Mouse (Mus musculus) olfactory bulb, adult 2 months (tissue): ENCODE data around the gene Eloa. TPM values are rescaled to one million over a fixed set of nuclear protein-coding genes. Genes with fewer than 3 reads are reported as not detected.
A peak's percentile ranks its signal among the peaks of the same experiment; 100 is the strongest.

ENCODE experiments used
- H3K27ac ChIP-seq: fragments of 200-500 bp; 2 replicates; pipeline ENCODE4 v1.5.1; 2012; ENCODE audit warnings: low read depth, low read length; ENCODE audit not compliant: insufficient read depth
- H3K4me1 ChIP-seq: fragments of 200-500 bp; 2 replicates; pipeline ENCODE4 v1.6.1; 2012; ENCODE audit warnings: low read length; ENCODE audit not compliant: control insufficient read depth, insufficient read depth
- H3K4me3 ChIP-seq: fragments of 200-500 bp; 2 replicates; pipeline ENCODE4 v1.5.1; 2012; ENCODE audit warnings: mild to moderate bottlenecking, low read depth, low read length, moderate library complexity; ENCODE audit not compliant: insufficient read depth
- CTCF ChIP-seq: fragments of 200-500 bp; IDR thresholded peaks from 2 replicates; pipeline ENCODE4 v1.5.1; 2012; ENCODE audit warnings: low read depth, mild to moderate bottlenecking, low read length, moderate library complexity; ENCODE audit not compliant: insufficient read depth
- POLR2A ChIP-seq: fragments of 200-500 bp; IDR thresholded peaks from 2 replicates; pipeline ENCODE4 v1.6.1; 2012; ENCODE audit warnings: mild to moderate bottlenecking, low read depth, low read length, moderate library complexity; ENCODE audit not compliant: insufficient read depth
- WGBS: fragments of 180-500 bp; shearing (Covaris S2); methylation state at CpG from one replicate; pipeline ENCODE4 v1.1.7; 2018; 5-methylcytosine and 5-hydroxymethylcytosine counted together
- polyA plus RNA-seq: library from polyadenylated mRNA; stranded (reverse); fragments of >200 nt; gene quantifications from 2 replicates; pipeline ENCODE4 v1.2.4, GENCODE M21; 2012; ENCODE audit warnings: low replicate concordance; ENCODE audit not compliant: missing spikeins, insufficient read depth, insufficient read length

The Eloa gene
- polyA plus RNA-seq, 1 experiment: not detected

- 79% methylated on average over 9 of the region's 9 CpGs for WGBS
- no peak overlapping the region for H3K4me3 ChIP-seq
- TF ChIP-seq CTCF (no peak), POLR2A (no peak)
- H3K4me1 ChIP-seq: peaks cover 18% of the 10 kb centered on the region
- H3K27ac ChIP-seq: no peak overlapping the region
These were observed 56.5 kb downstream of the Eloa start for GRCm38 (mm10) chr4:135965113-135965512.

DNA sequence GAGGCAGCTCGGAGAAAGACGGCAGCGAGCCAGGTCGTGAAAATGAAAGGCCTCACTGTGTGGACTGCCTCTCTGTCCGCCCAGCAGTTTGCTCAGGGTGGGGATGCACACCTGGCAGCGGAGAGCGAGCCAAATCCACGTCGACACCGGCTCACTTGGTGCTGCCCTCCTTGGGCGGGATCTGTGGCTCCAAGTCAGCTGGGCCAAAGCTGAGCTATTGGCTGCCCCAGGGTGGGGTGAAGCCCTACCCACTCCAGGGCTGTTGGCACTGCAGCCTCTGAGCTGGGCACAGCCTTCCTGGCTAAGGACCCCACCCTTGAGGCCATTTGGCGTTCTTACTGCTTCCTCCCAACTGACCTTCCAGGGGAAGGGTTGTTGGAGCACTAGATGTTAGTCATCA lies 57.1 kb downstream of the Eloa start:
- WGBS: 2% methylated on average over 12 of the region's 12 CpGs
- Histone ChIP-seq H3K4me1 (peaks cover 14% of the 10 kb centered on the region), H3K27ac (0 out of 2 replicates have a peak overlapping the region, but pooled peaks have one; percentile 65), H3K4me3 (peak overlapping the region; percentile 82)
- TF ChIP-seq CTCF: no peak; the same call in 1 of the 2 replicates
- no peak for TF ChIP-seq POLR2A

DNA sequence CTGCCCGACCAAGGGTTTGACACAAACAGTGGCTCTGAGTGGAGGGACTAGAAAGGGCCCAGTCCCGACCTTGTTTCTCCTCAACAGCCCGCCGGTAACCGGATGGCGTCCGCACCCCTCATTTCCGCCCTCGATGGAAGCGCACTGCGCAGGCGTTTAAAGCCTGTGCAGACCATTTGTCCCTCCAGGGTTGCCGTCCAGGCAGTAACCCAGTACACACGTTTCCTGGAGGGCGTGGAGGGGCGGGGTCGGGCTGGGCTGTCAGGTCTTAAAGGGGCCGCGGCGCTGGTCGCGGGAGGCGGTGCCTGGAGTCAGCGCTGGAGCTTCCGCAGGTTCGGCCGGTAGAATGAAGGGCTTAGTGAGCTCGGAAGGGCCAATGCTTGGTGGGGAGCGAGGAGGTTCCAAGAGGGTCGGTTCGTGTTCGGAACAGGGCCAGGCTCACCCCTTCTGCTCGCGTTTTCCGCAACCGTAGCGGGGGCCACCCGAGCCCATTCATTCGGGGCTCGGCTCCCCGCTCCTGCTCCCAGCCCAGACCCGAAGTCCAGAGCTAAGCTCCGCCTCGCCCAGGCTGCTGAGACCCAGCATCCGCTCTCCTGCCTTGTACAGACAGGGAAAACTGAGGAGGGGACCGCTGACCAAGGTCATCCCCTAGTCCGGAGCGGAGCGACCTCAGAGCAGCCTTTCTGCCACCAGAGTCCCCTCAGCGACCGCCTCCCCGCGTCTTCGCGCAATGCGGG lies 57.9 kb downstream of the Eloa start, which contains the start of gene Gale:
Gene Gale (plus strand): TSS at position 271 of the 737 bp plus-strand sequence.
- Histone ChIP-seq H3K4me1 (peaks cover 14% of the 10 kb centered on the region), H3K4me3 (peak within 1 kb of the TSS; percentile 82), H3K27ac (peak within 1 kb of the TSS; percentile 90)
- TF ChIP-seq POLR2A (peak; percentile 88), CTCF (no peak)
- WGBS: under 1% methylated on average over 56 of the region's 56 CpGs

DNA sequence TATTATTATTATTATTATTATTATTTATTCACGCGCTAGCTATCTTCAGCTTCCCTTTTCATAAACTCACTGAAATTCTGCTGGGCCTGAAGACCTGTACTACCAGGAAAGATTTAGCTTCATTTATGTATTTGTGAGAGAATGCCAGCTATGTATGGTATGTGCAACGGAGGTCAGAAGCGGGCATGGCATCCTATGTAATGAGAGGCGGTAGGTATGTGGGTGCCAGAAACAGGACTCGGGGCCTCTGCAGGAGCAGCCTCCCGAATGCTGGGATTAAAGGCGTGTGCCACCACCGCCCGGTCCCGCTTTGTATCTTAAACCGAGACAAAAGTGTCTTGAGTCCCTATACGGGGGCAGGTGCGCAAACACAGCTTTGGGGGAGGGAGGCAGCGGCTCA lies 58.6 kb downstream of the Eloa start:
- TF ChIP-seq POLR2A: no peak
- TF ChIP-seq CTCF: no peak
- H3K4me1 ChIP-seq: peaks cover 14% of the 10 kb centered on the region
- H3K27ac ChIP-seq: peak overlapping the region; percentile 90
- H3K4me3 ChIP-seq: peak overlapping the region; percentile 82
- WGBS: 5% methylated on average over 15 of the region's 15 CpGs

GRCm38 (mm10) chr4:135962198-135962597 lies 59.4 kb downstream of the Eloa start:
- Histone ChIP-seq H3K4me1 (peaks cover 14% of the 10 kb centered on the region), H3K27ac (no peak overlapping the region), H3K4me3 (no peak overlapping the region)
- no peak for TF ChIP-seq CTCF
- WGBS: 86% methylated on average over 7 of the region's 7 CpGs

DNA sequence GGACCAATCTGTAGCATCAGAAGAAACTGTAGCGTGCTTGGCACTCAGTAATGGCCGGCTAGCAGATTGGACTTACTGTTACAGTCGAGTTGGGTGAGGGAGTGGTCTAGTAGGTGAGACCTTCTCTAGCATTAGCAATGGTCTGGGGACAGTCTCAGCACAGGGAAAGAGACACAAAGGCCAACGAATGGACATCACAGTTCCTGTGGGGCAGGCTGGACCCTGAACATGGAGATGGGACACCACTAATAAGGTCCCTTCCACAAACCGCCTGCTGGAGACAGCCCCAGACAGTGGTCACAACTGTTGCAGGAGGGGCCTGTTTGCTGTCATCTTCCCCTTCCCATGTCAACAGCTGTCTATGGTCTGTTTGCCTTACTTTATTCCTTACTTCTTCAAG lies 59.9 kb downstream of the Eloa start:
- Histone ChIP-seq H3K4me3 (no peak overlapping the region), H3K4me1 (peaks cover 14% of the 10 kb centered on the region), H3K27ac (no peak overlapping the region)
- 94% methylated on average over 5 of the region's 5 CpGs for WGBS
- no peak for TF ChIP-seq CTCF
- TF ChIP-seq POLR2A: no peak

DNA sequence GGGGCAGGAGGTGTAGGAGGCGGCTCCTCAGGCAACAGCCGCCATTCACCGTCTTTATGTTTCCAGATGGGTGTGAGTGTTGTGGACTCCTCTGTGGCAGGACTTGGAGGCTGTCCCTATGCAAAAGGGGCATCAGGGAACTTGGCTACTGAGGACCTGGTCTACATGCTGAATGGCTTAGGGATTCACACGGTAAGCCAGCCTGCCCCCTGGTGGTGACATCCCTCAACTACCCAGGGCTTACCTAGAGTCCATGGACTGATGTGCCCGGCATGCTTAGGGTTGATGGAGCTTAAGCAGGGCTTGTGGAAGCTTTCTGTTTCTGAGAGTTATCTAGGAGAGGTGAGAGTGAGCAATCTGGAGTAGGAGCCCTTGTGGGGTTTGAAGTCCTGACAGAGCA lies 60.8 kb downstream of the Eloa start:
- 24% methylated on average over 5 of the region's 5 CpGs for whole genome bisulfite sequencing
- H3K4me3 ChIP-seq: no peak overlapping the region
- H3K27ac ChIP-seq: no peak overlapping the region
- peaks cover 14% of the 10 kb centered on the region for H3K4me1 ChIP-seq
- TF ChIP-seq POLR2A (no peak), CTCF (no peak; the same call in 1 of the 2 replicates)

DNA sequence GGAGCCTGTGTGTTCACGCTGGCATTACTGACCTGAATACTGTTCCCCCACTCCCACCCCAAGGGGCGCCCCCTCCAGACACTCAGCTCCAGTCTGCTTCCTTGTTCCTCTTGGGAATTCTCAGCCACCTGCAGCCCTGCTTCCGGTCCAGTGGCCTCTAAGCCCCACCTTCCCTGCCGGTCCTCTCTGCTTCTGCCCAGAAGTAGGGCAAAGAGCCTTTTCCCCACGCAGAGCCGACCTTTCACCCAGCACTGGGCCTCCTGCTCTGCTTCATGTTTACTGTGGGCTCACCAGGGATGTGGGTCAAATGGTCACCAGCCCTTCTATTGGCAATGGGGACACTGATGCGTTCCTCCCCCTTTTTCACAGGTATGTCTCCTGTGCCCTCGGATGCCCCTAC lies 63.2 kb downstream of the Eloa start:
- TF ChIP-seq POLR2A: no peak
- no peak for TF ChIP-seq CTCF
- WGBS: 63% methylated on average over 8 of the region's 8 CpGs
- Histone ChIP-seq H3K4me3 (no peak overlapping the region), H3K4me1 (no peaks in the 10 kb centered on the region), H3K27ac (no peak overlapping the region)

- TF ChIP-seq CTCF (no peak), POLR2A (no peak)
- H3K4me3 ChIP-seq: no peak overlapping the region
- 78% methylated on average over 9 of the region's 9 CpGs for WGBS
- no peak overlapping the region for H3K27ac ChIP-seq
- peaks cover 8% of the 10 kb centered on the region; the same call in 1 of the 2 replicates for H3K4me1 ChIP-seq
These were observed 65.7 kb downstream of the Eloa start for GRCm38 (mm10) chr4:135955886-135956285.

GRCm38 (mm10) chr4:135954241-135954640 lies 67.3 kb downstream of the Eloa start:
- H3K4me1 ChIP-seq: peaks cover 20% of the 10 kb centered on the region
- 0 out of 2 replicates have a peak, but pooled peaks have one; percentile 21 for TF ChIP-seq CTCF
- TF ChIP-seq POLR2A: no peak
- H3K27ac ChIP-seq: no peak overlapping the region
- H3K4me3 ChIP-seq: no peak overlapping the region
- WGBS: 2% methylated on average over 2 of the region's 2 CpGs

Other genes starting within 250 kb of the Eloa start
- not detected in 2 replicates for gene Srsf10, start 166.0 kb downstream of the Eloa start, polyA plus RNA-seq
- gene Pnrc2, start 147.9 kb downstream of the Eloa start, polyA plus RNA-seq: not detected in 2 replicates
- gene Cnr2, start 126.4 kb downstream of the Eloa start, polyA plus RNA-seq: not detected in 2 replicates
- not detected in 2 replicates for gene Fuca1, start 101.0 kb downstream of the Eloa start, polyA plus RNA-seq
- not detected in 2 replicates for gene Hmgcl, start 75.3 kb downstream of the Eloa start, polyA plus RNA-seq
- gene Gale, start 58.0 kb downstream of the Eloa start, polyA plus RNA-seq: not detected in 2 replicates
- gene Lypla2, start 49.1 kb downstream of the Eloa start, polyA plus RNA-seq: not detected in 2 replicates
- gene Pithd1, start 34.5 kb downstream of the Eloa start, polyA plus RNA-seq: 351 TPM in 1 of 2 replicates, not detected in the other
- not detected in 2 replicates for gene Rpl11, start 31.7 kb upstream of the Eloa start, polyA plus RNA-seq
- gene Id3, start 121.7 kb upstream of the Eloa start, polyA plus RNA-seq: not detected in 2 replicates
- gene E2f2, start 150.6 kb upstream of the Eloa start, polyA plus RNA-seq: 129 TPM in 1 of 2 replicates, not detected in the other
- not detected in 2 replicates for gene Asap3, start 184.6 kb upstream of the Eloa start, polyA plus RNA-seq
- gene Tcea3, start 226.0 kb upstream of the Eloa start, polyA plus RNA-seq: not detected in 2 replicates